Mouse (Mus musculus): Measurements from ENCODE around the gene Olfr1377. TPM values are rescaled to one million over a fixed set of nuclear protein-coding genes. Genes with fewer than 3 reads are reported as not detected.
"Not testable (repeated sequence)": the region's sequence is repeated elsewhere in the genome, so short reads cannot be mapped to it uniquely, and the experiment has no call there.

Olfr1377 gene
- polyA plus RNA-seq, 1 experiment from 2014 or later = not detected

DNA sequence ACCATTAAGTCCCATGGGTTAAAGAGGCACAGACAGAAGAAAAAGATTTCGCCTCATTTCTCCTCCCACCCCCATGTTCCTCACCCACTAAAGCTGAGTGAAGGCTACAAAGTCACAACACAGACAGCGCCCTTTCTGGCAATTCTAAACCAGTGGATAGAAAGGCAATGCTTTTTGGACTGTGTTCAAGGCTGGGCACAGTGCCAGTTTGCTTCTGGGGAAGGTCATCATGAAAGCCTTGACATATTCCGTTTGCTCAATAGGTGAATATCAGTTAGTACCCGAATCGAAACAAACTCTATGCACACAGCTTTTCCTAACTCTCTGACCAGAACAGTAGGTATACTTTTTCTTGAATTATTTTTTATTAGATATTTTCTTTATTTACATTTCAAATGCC lies 30.1 kb downstream of the Olfr1377 start:
- Histone ChIP-seq H3K27ac (no peak overlapping the region), H3K9me3 (no peaks in the 10 kb centered on the region), H3K4me2 (no peak overlapping the region), H3K36me3 (no peaks in the 10 kb centered on the region), H3K9ac (no peak overlapping the region), H3K27me3 (no peaks in the 10 kb centered on the region), H3K4me3 (no peak overlapping the region), H3K4me1 (no peaks in the 10 kb centered on the region)
- WGBS = 71% methylated on average over 5 of the region's 5 CpGs
- no peak for ATAC-seq (ENCODE audit: insufficient number of reproducible peaks, insufficient read depth, low FRiP score, low TSS enrichment, low read depth)

DNA sequence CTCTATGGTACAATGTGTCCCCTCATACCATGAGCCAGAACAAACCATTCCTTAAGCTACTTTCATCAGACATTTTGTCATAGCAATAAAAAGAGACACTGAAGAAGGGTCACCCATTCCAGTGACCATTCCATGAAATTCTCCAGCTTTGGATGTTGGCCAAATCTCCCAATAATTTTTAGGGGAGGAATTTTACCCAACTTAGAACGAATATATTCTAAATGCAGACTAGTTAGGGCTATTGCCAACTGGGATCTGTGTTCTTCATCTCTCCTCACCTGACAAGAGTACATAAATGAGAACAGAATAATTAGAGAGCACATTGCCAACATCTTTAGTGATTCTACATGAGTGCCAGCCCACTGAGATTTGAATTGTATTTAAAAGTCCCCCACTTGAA lies 32.2 kb downstream of the Olfr1377 start, which contains the start of gene Olfr54:
Gene Olfr54, plus strand, starts transcription at position 301 of the 400 bp plus-strand sequence.
- no peaks in the 10 kb centered on the region for H3K4me1 ChIP-seq
- H3K9ac ChIP-seq = no peak within 1 kb of the TSS
- H3K36me3 ChIP-seq = no peaks in the 10 kb centered on the region
- H3K4me2 ChIP-seq = no peak within 1 kb of the TSS
- no peaks in the 10 kb centered on the region for H3K27me3 ChIP-seq
- ATAC-seq (ENCODE audit: insufficient number of reproducible peaks, insufficient read depth, low FRiP score, low TSS enrichment, low read depth) = no peak
- H3K9me3 ChIP-seq = no peaks in the 10 kb centered on the region
- H3K27ac ChIP-seq = no peak within 1 kb of the TSS
- no peak within 1 kb of the TSS for H3K4me3 ChIP-seq
- WGBS = 62% methylated on average over 1 of the region's 1 CpGs

GRCm38 (mm10) chr11:51016341-51016740 lies 34.6 kb downstream of the Olfr1377 start:
- H3K4me1 ChIP-seq = no peaks in the 10 kb centered on the region
- no peaks in the 10 kb centered on the region for H3K9me3 ChIP-seq
- H3K36me3 ChIP-seq = no peaks in the 10 kb centered on the region
- H3K27ac ChIP-seq = no peak overlapping the region
- H3K4me3 ChIP-seq = no peak overlapping the region
- H3K27me3 ChIP-seq = no peaks in the 10 kb centered on the region
- H3K9ac ChIP-seq = no peak overlapping the region
- H3K4me2 ChIP-seq = no peak overlapping the region
- 40% methylated on average over 2 of the region's 2 CpGs for WGBS
- no peak for ATAC-seq (ENCODE audit: insufficient number of reproducible peaks, insufficient read depth, low FRiP score, low TSS enrichment, low read depth)

- not testable (repeated sequence) for H3K36me3 ChIP-seq; H3K4me3 ChIP-seq; H3K4me2 ChIP-seq; H3K9ac ChIP-seq; H3K9me3 ChIP-seq; H3K4me1 ChIP-seq; H3K27ac ChIP-seq; H3K27me3 ChIP-seq; ATAC-seq (ENCODE audit: insufficient number of reproducible peaks, insufficient read depth, low FRiP score, low TSS enrichment, low read depth)
- 89% methylated on average over 11 of the region's 11 CpGs for WGBS
These were observed 45.0 kb downstream of the Olfr1377 start for GRCm38 (mm10) chr11:51026811-51027210.

DNA sequence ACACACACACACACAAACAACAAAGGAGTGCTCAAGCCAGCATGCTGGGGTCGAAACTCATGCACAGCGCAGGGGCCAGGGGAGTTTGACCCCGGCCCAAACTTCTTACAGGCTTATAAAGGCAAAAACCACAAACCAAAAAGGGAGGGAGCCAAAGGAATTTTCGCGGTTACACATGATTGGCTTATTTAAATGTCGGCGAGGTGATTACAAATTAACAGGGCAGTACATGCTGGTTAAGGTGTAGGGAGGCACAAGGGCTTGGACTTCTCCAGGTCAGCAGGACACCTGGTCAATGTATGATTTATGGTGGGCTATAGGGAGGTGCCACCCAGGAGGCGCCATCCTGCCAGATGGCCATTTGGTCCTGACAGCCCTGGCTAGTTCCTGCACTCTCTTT lies 47.6 kb downstream of the Olfr1377 start:
- H3K4me1 ChIP-seq; H3K27me3 ChIP-seq; H3K4me3 ChIP-seq; H3K4me2 ChIP-seq; ATAC-seq (ENCODE audit: insufficient number of reproducible peaks, insufficient read depth, low FRiP score, low TSS enrichment, low read depth); H3K27ac ChIP-seq; H3K36me3 ChIP-seq; H3K9me3 ChIP-seq; H3K9ac ChIP-seq: not testable (repeated sequence)
- 71% methylated on average over 8 of the region's 8 CpGs for WGBS

DNA sequence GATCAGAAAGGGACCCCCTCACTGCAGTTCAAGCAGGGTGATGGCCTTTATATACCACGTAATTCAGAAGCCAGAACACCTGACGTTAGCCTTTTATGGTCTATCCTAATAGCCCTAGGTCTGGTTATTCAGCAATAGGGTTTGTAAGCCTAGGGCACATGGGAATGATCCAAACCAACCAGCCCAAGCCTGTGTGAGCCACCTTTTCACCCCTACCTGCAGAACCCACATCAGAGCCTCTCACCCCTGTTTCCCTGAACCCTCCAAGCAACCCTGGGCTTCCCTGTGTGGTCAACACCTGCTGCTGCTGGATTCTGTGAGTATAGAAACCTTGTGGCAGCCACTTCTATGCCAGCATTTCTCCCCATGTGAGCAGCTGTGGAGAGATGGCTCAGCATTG lies 48.5 kb downstream of the Olfr1377 start:
- no peaks in the 10 kb centered on the region for H3K4me1 ChIP-seq
- ATAC-seq (ENCODE audit: insufficient number of reproducible peaks, insufficient read depth, low FRiP score, low TSS enrichment, low read depth) = no peak
- H3K4me3 ChIP-seq = no peak overlapping the region
- H3K9ac ChIP-seq = no peak overlapping the region
- H3K36me3 ChIP-seq = no peaks in the 10 kb centered on the region
- WGBS = 76% methylated on average over 2 of the region's 2 CpGs
- no peak overlapping the region for H3K27ac ChIP-seq
- no peaks in the 10 kb centered on the region for H3K27me3 ChIP-seq
- no peak overlapping the region for H3K4me2 ChIP-seq
- no peaks in the 10 kb centered on the region for H3K9me3 ChIP-seq

- 22% methylated on average over 1 of the region's 1 CpGs for WGBS
- ATAC-seq (ENCODE audit: insufficient number of reproducible peaks, insufficient read depth, low FRiP score, low TSS enrichment, low read depth) = no peak
- H3K4me2 ChIP-seq = no peak overlapping the region
These were observed 51.1 kb downstream of the Olfr1377 start for GRCm38 (mm10) chr11:51032851-51033250.

DNA sequence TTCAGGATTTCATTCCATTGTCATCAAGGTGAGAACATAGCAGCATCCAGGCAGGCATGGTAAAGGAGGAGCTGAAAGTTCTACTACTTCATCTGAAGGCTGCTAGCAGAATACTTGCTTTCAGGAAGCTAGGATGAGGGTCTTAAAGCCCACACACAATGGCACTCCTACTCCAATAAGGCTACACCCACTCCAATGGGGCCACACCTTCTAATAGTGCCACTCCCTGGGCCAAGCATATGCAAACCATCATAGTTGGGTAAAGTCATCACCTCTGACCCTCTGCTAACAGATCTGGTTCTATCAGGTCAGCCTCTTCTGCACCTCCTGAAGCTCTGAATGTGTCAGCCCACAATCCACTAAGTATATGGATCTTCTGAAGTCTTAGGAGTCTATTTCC lies 52.4 kb downstream of the Olfr1377 start:
- not testable (repeated sequence) for H3K36me3 ChIP-seq; H3K27ac ChIP-seq; H3K4me3 ChIP-seq; H3K4me1 ChIP-seq; H3K9ac ChIP-seq; H3K9me3 ChIP-seq; H3K4me2 ChIP-seq; H3K27me3 ChIP-seq; ATAC-seq (ENCODE audit: insufficient number of reproducible peaks, insufficient read depth, low FRiP score, low TSS enrichment, low read depth)

More at GRCm38 (mm10) chr11:51032851-51033250, 51.1 kb downstream of the Olfr1377 start:
- Histone ChIP-seq H3K9me3 (no peaks in the 10 kb centered on the region), H3K4me3 (no peak overlapping the region), H3K36me3 (no peaks in the 10 kb centered on the region), H3K4me1 (no peaks in the 10 kb centered on the region), H3K27ac (no peak overlapping the region), H3K9ac (no peak overlapping the region), H3K27me3 (no peaks in the 10 kb centered on the region)

DNA sequence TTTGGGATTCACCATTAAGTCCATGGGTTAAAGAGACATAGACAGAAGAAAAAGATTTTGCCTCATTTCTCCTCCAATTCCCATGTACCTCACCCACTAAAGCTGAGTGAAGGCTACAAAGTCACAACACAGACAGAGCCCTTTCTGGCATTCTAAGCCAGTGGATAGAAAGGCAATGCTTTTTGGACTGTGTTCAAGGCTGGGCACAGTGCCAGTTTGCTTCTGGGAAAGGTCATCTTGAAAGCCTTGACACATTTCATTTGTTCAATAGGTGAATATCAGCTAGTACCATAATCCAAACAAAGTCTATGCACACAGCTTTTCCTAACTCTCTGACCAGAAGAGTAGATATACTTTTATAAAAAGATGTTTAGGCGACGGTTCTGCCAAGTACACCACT lies 54.2 kb downstream of the Olfr1377 start:
- H3K4me2 ChIP-seq = no peak overlapping the region
- no peaks in the 10 kb centered on the region for H3K4me1 ChIP-seq
- no peak overlapping the region for H3K9ac ChIP-seq
- H3K36me3 ChIP-seq = no peaks in the 10 kb centered on the region
- H3K9me3 ChIP-seq = no peaks in the 10 kb centered on the region
- no peak overlapping the region for H3K27ac ChIP-seq
- no peak for ATAC-seq (ENCODE audit: insufficient number of reproducible peaks, insufficient read depth, low FRiP score, low TSS enrichment, low read depth)
- no peaks in the 10 kb centered on the region for H3K27me3 ChIP-seq
- no peak overlapping the region for H3K4me3 ChIP-seq
- 89% methylated on average over 2 of the region's 2 CpGs for WGBS

Other genes with a start within 250 kb of the Olfr1377 start
- 51.3 and 53.0 TPM in 2 replicates for gene Zfp354c, start 154.2 kb upstream of the Olfr1377 start, polyA plus RNA-seq (2015; fragmentation: Nextera tagmentation; extraction: Ambion mirVana)
- gene Zfp879, start 140.4 kb upstream of the Olfr1377 start, polyA plus RNA-seq (2015; fragmentation: Nextera tagmentation; extraction: Ambion mirVana) = 0.73 and 0.77 TPM in 2 replicates
- not detected in 2 replicates for gene Grm6, start 131.3 kb upstream of the Olfr1377 start, polyA plus RNA-seq (2015; fragmentation: Nextera tagmentation; extraction: Ambion mirVana)
- gene Zfp454, start 94.3 kb upstream of the Olfr1377 start, polyA plus RNA-seq (2015; fragmentation: Nextera tagmentation; extraction: Ambion mirVana) = 12.3 and 13.3 TPM in 2 replicates
- 13.3 and 15.3 TPM in 2 replicates for gene Zfp2, start 65.8 kb upstream of the Olfr1377 start, polyA plus RNA-seq (2015; fragmentation: Nextera tagmentation; extraction: Ambion mirVana)
- 1.4 and 2.1 TPM in 2 replicates for gene Zfp354b, start 50.3 kb upstream of the Olfr1377 start, polyA plus RNA-seq (2015; fragmentation: Nextera tagmentation; extraction: Ambion mirVana)
- gene 4933414I15Rik, start 38.2 kb upstream of the Olfr1377 start, polyA plus RNA-seq (2015; fragmentation: Nextera tagmentation; extraction: Ambion mirVana) = not detected in 2 replicates
- gene Prop1, start 28.2 kb upstream of the Olfr1377 start, polyA plus RNA-seq (2015; fragmentation: Nextera tagmentation; extraction: Ambion mirVana) = not detected in 2 replicates
- not detected in 2 replicates for gene Olfr1378, start 15.4 kb upstream of the Olfr1377 start, polyA plus RNA-seq (2015; fragmentation: Nextera tagmentation; extraction: Ambion mirVana)
- not detected in 2 replicates for gene Olfr51, start 21.6 kb downstream of the Olfr1377 start, polyA plus RNA-seq (2015; fragmentation: Nextera tagmentation; extraction: Ambion mirVana)
- gene Olfr54, start 32.3 kb downstream of the Olfr1377 start, polyA plus RNA-seq (2015; fragmentation: Nextera tagmentation; extraction: Ambion mirVana) = not detected in 2 replicates
- not detected in 2 replicates for gene Olfr1375, start 66.1 kb downstream of the Olfr1377 start, polyA plus RNA-seq (2015; fragmentation: Nextera tagmentation; extraction: Ambion mirVana)
- 8.7 and 11.8 TPM in 2 replicates for gene Zfp354a, start 77.3 kb downstream of the Olfr1377 start, polyA plus RNA-seq (2015; fragmentation: Nextera tagmentation; extraction: Ambion mirVana)
- not detected in 2 replicates for gene Gm12569, start 238.5 kb downstream of the Olfr1377 start, polyA plus RNA-seq (2015; fragmentation: Nextera tagmentation; extraction: Ambion mirVana)